ENCODE assay signal across 8 mouse cellular contexts in genomic region chr17:26123267-26123684, GRCm38 (mm10). TPM values are rescaled to one million over a fixed set of nuclear protein-coding genes. Genes with fewer than 3 reads are reported as not detected.
DNase-seq lines count a peak whose midpoint lies in the region; ATAC-seq lines count a peak whose summit lies in the region.

TSS of gene Mrpl28 (plus strand) at chr17:26123500.

- peaks cover 26% of the 10 kb centered on the region for H3K27me3 ChIP-seq in heart, embryonic 13.5 days (replicated peaks)
- H3K27me3 ChIP-seq in liver, embryonic 12.5 days (replicated peaks), result peaks cover 15% of the 10 kb centered on the region
- no peaks in the 10 kb centered on the region for H3K27me3 ChIP-seq in stomach, embryonic 15.5 days (replicated peaks)

- ATAC-seq in heart, embryonic 13.5 days (ENCODE audit: extremely low read depth, insufficient number of reproducible peaks, low FRiP score, low TSS enrichment), result peak; percentile 66; the same call in 1 of the 2 replicates
- ATAC-seq in liver, embryonic 12.5 days, result peak; percentile 85
- ATAC-seq in stomach, embryonic 15.5 days (ENCODE audit: insufficient read depth, low FRiP score, low read depth), result peak; percentile 86

- H3K4me2 ChIP-seq in heart, embryonic 13.5 days, result peak within 1 kb of the TSS; percentile 74
- H3K4me2 ChIP-seq in liver, embryonic 12.5 days, result peak within 1 kb of the TSS; percentile 84
- H3K4me2 ChIP-seq in stomach, embryonic 15.5 days, result peak within 1 kb of the TSS; percentile 70

- H3K27ac ChIP-seq in brown adipose tissue, adult 24 weeks (replicated peaks; ENCODE audit: low read depth, low read length), result peak within 1 kb of the TSS; percentile 35; the same call in 1 of the 2 replicates
- 0 out of 2 replicates have a peak within 1 kb of the TSS, but pooled peaks have one; percentile 25 for H3K27ac ChIP-seq in heart, embryonic 13.5 days (replicated peaks)
- H3K27ac ChIP-seq in liver, embryonic 12.5 days, result peak within 1 kb of the TSS; percentile 76
- H3K27ac ChIP-seq in stomach, embryonic 15.5 days, result peak within 1 kb of the TSS; percentile 51; the same call in 1 of the 2 replicates

- H3K4me3 ChIP-seq in brown adipose tissue, adult 24 weeks (ENCODE audit: insufficient read depth, low read depth, low read length), result peak within 1 kb of the TSS; percentile 89
- peak within 1 kb of the TSS; percentile 90 for H3K4me3 ChIP-seq in heart, embryonic 13.5 days
- H3K4me3 ChIP-seq in liver, embryonic 12.5 days, result peak within 1 kb of the TSS; percentile 94
- H3K4me3 ChIP-seq in stomach, embryonic 15.5 days (replicated peaks), result peak within 1 kb of the TSS; percentile 86

- H3K36me3 ChIP-seq in heart, embryonic 13.5 days, result peaks cover 35% of the 10 kb centered on the region
- H3K36me3 ChIP-seq in liver, embryonic 12.5 days, result peaks cover 34% of the 10 kb centered on the region
- H3K36me3 ChIP-seq in stomach, embryonic 15.5 days, result peaks cover 26% of the 10 kb centered on the region

- DNase-seq in CD4-positive, CD25-positive, alpha-beta regulatory T cell, adult 2 months (ENCODE audit: low read depth, low spot score), result peak; percentile 94
- peak; percentile 68 for DNase-seq in fat pad, adult 2 months (ENCODE audit: extremely low read depth, low read depth, low spot score)
- DNase-seq in kidney, postnatal 10 days, result peak; percentile 98
- peak; percentile 74 to 80 for DNase-seq in natural killer cell, adult 2 months (ENCODE audit: low spot score in 2 of 2)

- peaks cover 7% of the 10 kb centered on the region; the same call in 1 of the 2 replicates for H3K4me1 ChIP-seq in brown adipose tissue, adult 24 weeks (ENCODE audit: control insufficient read depth, insufficient read depth, insufficient read length, low read length)
- peaks cover 21% of the 10 kb centered on the region for H3K4me1 ChIP-seq in heart, embryonic 13.5 days
- peaks cover 30% of the 10 kb centered on the region for H3K4me1 ChIP-seq in liver, embryonic 12.5 days
- peaks cover 23% of the 10 kb centered on the region for H3K4me1 ChIP-seq in stomach, embryonic 15.5 days

- under 1% methylated on average over 32 of the region's 32 CpGs for WGBS in heart, embryonic 13.5 days
- WGBS in liver, embryonic 12.5 days (ENCODE audit: insufficient replicate concordance), result under 1% methylated on average over 32 of the region's 32 CpGs
- under 1% methylated on average over 32 of the region's 32 CpGs for WGBS in stomach, embryonic 15.5 days

- no peaks in the 10 kb centered on the region for H3K9me3 ChIP-seq in heart, embryonic 13.5 days
- no peaks in the 10 kb centered on the region for H3K9me3 ChIP-seq in liver, embryonic 12.5 days (replicated peaks)
- no peaks in the 10 kb centered on the region for H3K9me3 ChIP-seq in stomach, embryonic 15.5 days

- H3K9ac ChIP-seq in heart, embryonic 13.5 days, result peak within 1 kb of the TSS; percentile 93
- peak within 1 kb of the TSS; percentile 83 for H3K9ac ChIP-seq in liver, embryonic 12.5 days
- H3K9ac ChIP-seq in stomach, embryonic 15.5 days, result peak within 1 kb of the TSS; percentile 70

RNA-seq across cellular contexts. Expression of gene Mrpl28, which starts in this region (rescaled TPM):
- polyA plus RNA-seq in brown adipose tissue, adult 24 weeks (2012; ENCODE audit: insufficient read depth, insufficient read length, missing spikeins), result 126 and 135 TPM in 2 replicates
- polyA plus RNA-seq in heart, embryonic 13.5 days (2015; fragmentation: Nextera tagmentation; extraction: Ambion mirVana), result 217 and 237 TPM in 2 replicates
- polyA plus RNA-seq in liver, embryonic 12.5 days (2016; fragmentation: Nextera tagmentation; extraction: Ambion mirVana), result 162 and 174 TPM in 2 replicates
- 199 and 208 TPM in 2 replicates for polyA plus RNA-seq in stomach, embryonic 15.5 days (2015; fragmentation: Nextera tagmentation; extraction: Ambion mirVana)

Comparison
In these comparisons a context has a peak if more than half of its experiments do, and no peak if none do; other contexts are left out.
1. Peak in every context shown above with its lines: DNase-seq, ATAC-seq, H3K4me3 ChIP-seq and H3K27ac ChIP-seq.
2. H3K27ac ChIP-seq: peak in every context shown above with its lines; median percentile 76 in liver, embryonic 12.5 days; 51 in stomach, embryonic 15.5 days; 35 in brown adipose tissue, adult 24 weeks; 25 in heart, embryonic 13.5 days.